Mouse (Mus musculus) ES-Bruce4 (cell line): ENCODE measurements at regions not wholly inside any gene's neighbourhood (a gene's known extent, or its start where the extent isn't known, plus 50 kb on each side); places are given as distances from the start of the nearest gene placed in this dataset.

Source experiments
- EP300 ChIP-seq: IDR thresholded peaks from 2 replicates; pipeline ENCODE4 v1.6.1; 2011; ENCODE audit warnings: low read depth, low read length; ENCODE audit not compliant: insufficient read depth
- POLR2A ChIP-seq: IDR thresholded peaks from one replicate; pipeline ENCODE4 v1.8.1; 2011; ENCODE audit warnings: low read length; ENCODE audit not compliant: insufficient read depth

- TF ChIP-seq POLR2A = no peak
- no peak for TF ChIP-seq EP300
Observed at GRCm38 (mm10) chr17:82252362-82252761, 514.2 kb upstream of the Slc8a1 start.
